Mouse (Mus musculus) brain, embryonic 14.5 days (tissue): Measurements from ENCODE around the gene Stoml2.

Source experiments
- CTCF ChIP-seq: fragments of 200-500 bp; IDR thresholded peaks from 2 replicates; pipeline ENCODE4 v1.5.1; 2012; ENCODE audit warnings: inconsistent platforms, mild to moderate bottlenecking, moderate library complexity, borderline replicate concordance; ENCODE audit not compliant: insufficient read depth, insufficient read length; ENCODE audit errors: extremely low read depth
- POLR2A ChIP-seq: fragments of 200-500 bp; IDR thresholded peaks from 2 replicates; pipeline ENCODE4 v1.6.1; 2012; ENCODE audit warnings: mild to moderate bottlenecking, inconsistent platforms, borderline replicate concordance; ENCODE audit not compliant: poor library complexity, insufficient read depth, insufficient read length, severe bottlenecking; ENCODE audit errors: extremely low read depth

- no peak for TF ChIP-seq CTCF
- no peak for TF ChIP-seq POLR2A
Measured at GRCm38 (mm10) chr4:43002756-43003439, 28.6 kb downstream of the Stoml2 start.
